Mouse (Mus musculus) lung, embryonic 14.5 days (tissue): Measurements from ENCODE around the gene Rasgrp1. TPM values are rescaled to one million over a fixed set of nuclear protein-coding genes. Genes with fewer than 3 reads are reported as not detected.

Experiments used
- ATAC-seq: fragments of 200-750 bp; cut with Nextera tagmentation; 2 replicates; pipeline ENCODE4 v1.8.0; 2017; ENCODE audit warnings: mild to moderate bottlenecking, moderate TSS enrichment, moderate library complexity; ENCODE audit not compliant: insufficient read depth
- DNase-seq: peaks from one replicate; pipeline ENCODE4 v3.0.0-alpha.2; 2015
- H3K27ac ChIP-seq: fragments of 300-500 bp; sonication (generic); 2 replicates; pipeline ENCODE4 v1.5.1; 2014; ENCODE audit warnings: low read depth, mild to moderate bottlenecking, moderate library complexity
- H3K27me3 ChIP-seq: fragments of 300-500 bp; sonication (generic); 2 replicates; pipeline ENCODE4 v1.6.1; 2014; ENCODE audit warnings: low read length, control low read depth; ENCODE audit not compliant: insufficient read depth
- H3K36me3 ChIP-seq: fragments of 300-500 bp; sonication (generic); 2 replicates; pipeline ENCODE4 v1.6.1; 2014; ENCODE audit warnings: control low read depth; ENCODE audit not compliant: insufficient read depth
- H3K4me1 ChIP-seq: fragments of 300-500 bp; sonication (generic); 2 replicates; pipeline ENCODE4 v1.6.1; 2014; ENCODE audit warnings: antibody characterized with exemption, control low read depth; ENCODE audit not compliant: insufficient read depth
- H3K4me2 ChIP-seq: fragments of 300-500 bp; sonication (generic); 2 replicates; pipeline ENCODE4 v1.6.1; 2014; ENCODE audit warnings: mild to moderate bottlenecking
- H3K4me3 ChIP-seq: fragments of 300-500 bp; sonication (generic); 2 replicates; pipeline ENCODE4 v1.5.1; 2014; ENCODE audit warnings: low read depth, low read length
- H3K9ac ChIP-seq: fragments of 300-500 bp; sonication (generic); 2 replicates; pipeline ENCODE4 v1.6.1; 2014
- H3K9me3 ChIP-seq: fragments of 300-500 bp; sonication (generic); 2 replicates; pipeline ENCODE4 v1.6.1; 2016; ENCODE audit warnings: low read depth, low read length, control low read depth
- CTCF ChIP-seq: IDR thresholded peaks from 2 replicates; pipeline ENCODE4 v1.5.1; 2016; ENCODE audit warnings: antibody characterized with exemption, low read depth
- WGBS: fragments of 180-500 bp; shearing (Covaris S2); extraction: QIAGEN DNeasy Blood & Tissue Kit; methylation state at CpG from one replicate; pipeline ENCODE4 v1.1.7; 2014; 5-methylcytosine and 5-hydroxymethylcytosine counted together
- polyA plus RNA-seq: library from polyadenylated mRNA; unstranded; fragments of >200 nt; fragmentation: Nextera tagmentation; extraction: Ambion mirVana; gene quantifications from 2 replicates; pipeline ENCODE4 v1.2.1, GENCODE M21; 2014

Gene Rasgrp1
- polyA plus RNA-seq, 1 experiment from 2014 or later, result 1.5 TPM

GRCm38 (mm10) chr2:117350138-117350537 lies 7.3 kb upstream of the Rasgrp1 start:
- WGBS, result 39% methylated on average over 6 of the region's 6 CpGs
- Histone ChIP-seq H3K9ac (no peak overlapping the region), H3K9me3 (no peaks in the 10 kb centered on the region), H3K4me2 (no peak overlapping the region), H3K27me3 (no peaks in the 10 kb centered on the region), H3K4me1 (no peaks in the 10 kb centered on the region), H3K27ac (no peak overlapping the region), H3K4me3 (no peak overlapping the region), H3K36me3 (no peaks in the 10 kb centered on the region)
- ATAC-seq, result no peak
- no peak for TF ChIP-seq CTCF
- DNase-seq, result no peak

DNA sequence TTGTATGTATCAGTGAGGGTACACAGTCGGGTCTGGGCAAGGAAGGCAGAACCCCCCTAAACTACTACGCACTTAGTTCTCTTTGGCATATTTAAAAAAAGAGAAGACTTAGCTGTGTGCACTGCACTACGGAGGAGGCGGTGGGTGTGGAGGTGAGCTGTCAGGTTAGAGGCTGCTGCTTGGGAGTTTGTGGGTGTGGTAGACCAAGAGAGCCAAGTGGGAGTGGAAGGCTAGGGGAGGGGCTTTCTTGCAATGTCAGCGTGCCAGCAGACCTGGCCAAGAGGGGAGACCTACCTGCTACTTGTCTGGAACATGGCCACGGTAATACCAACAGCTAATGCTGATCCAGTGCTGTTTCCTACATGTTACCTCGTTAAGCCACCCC lies 431 bp upstream of the Rasgrp1 start:
- H3K9ac ChIP-seq, result no peak overlapping the region
- H3K9me3 ChIP-seq, result no peaks in the 10 kb centered on the region
- ATAC-seq (peak; percentile 63), DNase-seq (peak; percentile 37)
- peak overlapping the region; percentile 49 for H3K4me3 ChIP-seq
- 22% methylated on average over 7 of the region's 7 CpGs for WGBS
- H3K27me3 ChIP-seq, result peaks cover 18% of the 10 kb centered on the region
- H3K36me3 ChIP-seq, result no peaks in the 10 kb centered on the region
- H3K4me2 ChIP-seq, result peak overlapping the region; percentile 88
- H3K27ac ChIP-seq, result no peak overlapping the region
- no peaks in the 10 kb centered on the region for H3K4me1 ChIP-seq
- no peak for TF ChIP-seq CTCF

DNA sequence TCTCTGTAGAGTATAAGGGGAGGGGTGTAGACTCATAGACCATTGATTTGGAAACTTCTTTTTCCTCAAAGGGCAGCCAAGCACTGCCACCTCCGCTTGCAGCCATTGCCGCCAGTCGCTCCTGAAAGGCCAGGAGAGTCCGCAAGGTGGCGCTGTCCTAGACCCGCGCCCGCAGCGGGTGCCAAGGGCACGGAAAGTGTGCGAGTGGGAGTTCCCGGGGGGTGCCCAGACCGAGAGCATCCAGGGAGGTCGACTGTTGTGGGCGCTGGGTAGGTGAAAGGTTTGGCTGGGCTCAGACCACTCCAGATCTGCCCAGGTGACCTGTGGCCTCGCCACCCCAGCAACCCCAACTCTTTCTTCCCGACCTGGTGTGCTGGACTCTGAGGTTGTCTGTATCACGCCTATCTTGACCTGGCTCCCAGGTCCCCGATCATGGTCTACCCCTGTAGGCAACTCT lies 683 bp downstream of the Rasgrp1 start:
- Histone ChIP-seq H3K27ac (no peak overlapping the region), H3K4me1 (peaks cover 2% of the 10 kb centered on the region; the same call in 1 of the 2 replicates), H3K27me3 (peaks cover 18% of the 10 kb centered on the region), H3K4me3 (peak overlapping the region; percentile 49), H3K9me3 (no peaks in the 10 kb centered on the region), H3K9ac (peak overlapping the region; percentile 28), H3K4me2 (peak overlapping the region; percentile 88), H3K36me3 (no peaks in the 10 kb centered on the region)
- DNase-seq (peak; percentile 76), ATAC-seq (peak; percentile 46)
- peak; percentile 84 for TF ChIP-seq CTCF
- under 1% methylated on average over 19 of the region's 19 CpGs for WGBS

GRCm38 (mm10) chr2:117338501-117338900 lies 4.3 kb downstream of the Rasgrp1 start:
- H3K27ac ChIP-seq, result no peak overlapping the region
- no peak for TF ChIP-seq CTCF
- no peak overlapping the region for H3K4me2 ChIP-seq
- ATAC-seq, result no peak
- DNase-seq, result peak; percentile 5
- no peaks in the 10 kb centered on the region for H3K9me3 ChIP-seq
- H3K9ac ChIP-seq, result no peak overlapping the region
- H3K27me3 ChIP-seq, result peaks cover 18% of the 10 kb centered on the region
- H3K4me3 ChIP-seq, result no peak overlapping the region
- H3K4me1 ChIP-seq, result peaks cover 7% of the 10 kb centered on the region; the same call in 1 of the 2 replicates
- H3K36me3 ChIP-seq, result no peaks in the 10 kb centered on the region
- 45% methylated on average over 3 of the region's 3 CpGs for WGBS

DNA sequence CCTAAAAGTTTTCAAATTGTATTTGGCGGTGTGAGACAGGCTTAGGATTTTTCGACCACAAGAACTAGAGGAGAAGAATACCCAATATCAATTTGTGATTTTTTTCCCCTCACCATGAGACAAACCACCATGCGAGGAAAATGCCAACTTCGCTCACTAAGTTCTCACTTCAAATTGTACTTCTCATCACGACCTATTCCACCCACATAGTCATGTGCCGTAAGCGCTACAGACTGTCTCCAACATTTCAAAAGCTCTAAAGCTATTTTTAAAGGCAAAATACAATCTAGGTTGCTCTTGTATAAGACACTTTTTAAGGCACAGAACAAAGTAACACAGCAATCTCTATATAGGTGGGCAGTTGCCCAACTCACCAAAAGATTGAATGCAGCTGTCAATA lies 4.9 kb downstream of the Rasgrp1 start:
- WGBS, result 87% methylated on average over 7 of the region's 7 CpGs
- Histone ChIP-seq H3K36me3 (no peaks in the 10 kb centered on the region), H3K4me2 (no peak overlapping the region), H3K4me3 (no peak overlapping the region), H3K27ac (no peak overlapping the region), H3K9me3 (no peaks in the 10 kb centered on the region), H3K4me1 (peaks cover 7% of the 10 kb centered on the region; the same call in 1 of the 2 replicates), H3K27me3 (peaks cover 14% of the 10 kb centered on the region), H3K9ac (no peak overlapping the region)
- DNase-seq (no peak), ATAC-seq (no peak)
- no peak for TF ChIP-seq CTCF

- no peak for TF ChIP-seq CTCF
- H3K4me1 ChIP-seq, result peaks cover 7% of the 10 kb centered on the region; the same call in 1 of the 2 replicates
- peaks cover 6% of the 10 kb centered on the region; the same call in 1 of the 2 replicates for H3K27me3 ChIP-seq
- no peak overlapping the region for H3K9ac ChIP-seq
- DNase-seq, result peak; percentile 15
- H3K4me2 ChIP-seq, result no peak overlapping the region
- H3K27ac ChIP-seq, result peak overlapping the region; percentile 70
- WGBS, result 24% methylated on average over 5 of the region's 5 CpGs
- no peaks in the 10 kb centered on the region for H3K9me3 ChIP-seq
- H3K36me3 ChIP-seq, result no peaks in the 10 kb centered on the region
- ATAC-seq, result no peak; the same call in 1 of the 2 replicates
- no peak overlapping the region for H3K4me3 ChIP-seq
These were observed 5.7 kb downstream of the Rasgrp1 start for GRCm38 (mm10) chr2:117336946-117337665.

- Histone ChIP-seq H3K36me3 (no peaks in the 10 kb centered on the region), H3K4me3 (no peak overlapping the region), H3K9me3 (no peaks in the 10 kb centered on the region), H3K4me1 (peaks cover 7% of the 10 kb centered on the region; the same call in 1 of the 2 replicates), H3K27me3 (no peaks in the 10 kb centered on the region), H3K27ac (peak overlapping the region; percentile 76), H3K9ac (no peak overlapping the region), H3K4me2 (no peak overlapping the region)
- DNase-seq (peak; percentile 57), ATAC-seq (peak; percentile 23; the same call in 1 of the 2 replicates)
- TF ChIP-seq CTCF, result no peak
- 26% methylated on average over 4 of the region's 4 CpGs for WGBS
These were observed 7.1 kb downstream of the Rasgrp1 start for GRCm38 (mm10) chr2:117335552-117336188.
